Mouse (Mus musculus) cerebellum, postnatal 14 days (tissue): ENCODE results near the gene Nrap.
"Not testable (repeated sequence)": the region's sequence is repeated elsewhere in the genome, so short reads cannot be mapped to it uniquely, and the experiment has no call there.

Experiments
- DNase-seq, 2 experiments: peaks; one replicate each; pipeline ENCODE4 v3.0.0; 2021; ENCODE audit warnings: mixed read lengths in 2 of 2

Nrap gene

DNA sequence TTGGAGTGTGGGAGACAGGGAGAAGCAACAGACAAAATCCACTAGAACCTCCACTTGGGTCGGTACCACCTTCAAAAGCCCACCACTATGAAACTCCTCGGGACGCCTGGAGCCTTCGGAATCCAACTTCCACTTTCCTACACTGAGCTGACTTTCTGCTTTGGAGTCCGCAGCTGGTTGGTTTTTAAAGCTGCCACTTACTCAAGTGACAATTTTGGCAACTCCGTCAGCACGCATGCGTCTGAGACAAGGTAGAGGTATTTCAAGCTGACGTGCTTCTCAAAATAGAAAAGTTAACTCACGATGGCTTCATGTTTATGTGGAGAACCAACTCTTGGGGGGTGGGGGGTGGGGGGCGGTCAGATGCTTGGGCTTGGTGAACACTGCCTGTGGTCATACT is at the start of gene Nrap:
Gene Nrap, minus strand, starts transcription at position 159 of the 400 bp plus-strand sequence.
- no peak for DNase-seq

DNA sequence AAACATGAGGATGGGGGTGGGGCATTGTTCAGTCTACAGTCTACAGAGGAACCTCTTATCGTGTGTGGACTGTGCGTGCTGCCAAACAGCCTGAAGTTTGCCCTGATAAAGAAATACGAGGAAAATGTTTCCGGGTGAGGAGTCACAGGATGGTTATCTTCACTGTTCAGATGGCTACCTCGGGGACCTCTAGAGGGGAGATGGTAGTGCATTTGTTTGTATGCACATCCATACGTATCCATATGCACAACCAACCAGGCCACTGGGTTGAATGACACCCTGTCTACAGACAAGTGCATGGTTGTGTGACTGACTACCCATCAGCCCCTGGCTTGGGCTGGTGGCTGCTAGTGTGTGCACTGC is 49.2 kb upstream of the Nrap start:
- no peak for DNase-seq

DNA sequence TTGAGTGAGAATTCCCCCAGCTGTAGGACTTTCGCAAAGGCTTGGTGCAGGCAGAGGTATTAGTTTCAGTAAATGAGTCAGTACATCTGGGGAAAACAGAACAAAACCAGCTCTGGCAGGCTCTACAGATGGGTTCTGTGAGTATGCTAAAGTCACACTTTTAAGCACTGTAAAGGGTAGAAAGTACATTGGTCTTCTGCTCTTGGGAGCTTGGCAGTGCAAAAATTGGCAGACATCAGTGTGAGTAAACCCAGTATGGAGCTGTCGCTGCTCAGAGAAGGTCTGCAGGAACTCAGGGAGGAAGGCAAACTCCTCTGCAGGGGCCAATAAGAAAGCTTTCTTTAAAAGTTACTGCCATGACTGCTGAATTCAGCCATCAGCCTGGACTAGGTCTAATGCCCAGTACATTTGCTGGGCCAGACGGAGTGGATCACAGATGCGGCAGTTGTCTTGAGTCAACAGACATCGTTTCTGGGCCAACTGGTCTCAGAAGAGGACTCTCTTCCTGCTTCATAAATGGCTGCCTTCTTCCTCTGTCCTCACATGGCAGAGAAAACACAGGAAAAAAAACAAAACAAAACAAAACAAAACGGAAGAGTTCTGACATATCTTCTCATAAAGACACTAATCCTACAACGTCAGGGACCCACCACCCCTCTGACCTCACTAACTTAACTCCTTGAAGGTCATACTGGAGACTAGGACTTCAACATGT is 48.7 kb upstream of the Nrap start:
- DNase-seq = no peak

DNA sequence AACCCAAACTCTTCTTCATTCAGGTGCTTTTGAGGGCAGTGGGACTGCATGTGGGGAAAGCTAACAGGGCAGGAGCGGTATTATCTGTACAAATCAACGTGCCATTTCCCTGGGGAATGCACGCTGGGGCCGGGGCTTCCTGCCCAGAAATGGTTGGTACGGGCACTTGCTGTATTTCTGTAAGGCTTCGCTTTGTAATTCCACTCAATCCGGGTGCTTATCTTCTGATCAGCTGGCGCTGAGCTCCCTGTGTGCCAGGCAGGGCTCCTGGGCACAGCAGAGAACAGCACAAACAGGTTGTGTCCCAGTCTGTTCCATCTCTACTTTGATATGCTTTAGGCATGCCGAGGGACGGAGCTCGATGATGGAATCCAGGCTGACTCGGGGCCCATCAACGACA is 46.5 kb upstream of the Nrap start:
- DNase-seq = peak; percentile 57 to 62

DNA sequence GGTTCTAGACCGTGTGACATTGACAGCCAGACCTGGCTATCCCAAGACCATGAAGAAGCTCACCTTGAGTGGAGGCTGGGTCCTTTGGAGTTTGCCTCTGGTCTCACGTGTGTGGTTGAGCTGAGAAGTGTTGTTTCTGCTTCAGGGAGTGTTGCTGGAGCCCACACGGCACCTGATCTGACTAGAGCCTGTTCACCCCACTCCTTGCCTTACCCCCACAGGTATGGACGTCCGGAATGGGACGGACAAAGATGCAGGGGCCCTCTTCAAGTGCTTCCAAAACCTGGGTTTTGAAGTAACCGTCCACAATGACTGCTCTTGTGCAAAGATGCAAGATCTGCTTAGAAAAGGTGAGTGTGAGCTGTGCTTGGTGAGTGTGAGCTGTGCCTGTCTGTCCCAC is 43.7 kb upstream of the Nrap start:
- DNase-seq = no peak

GRCm38 (mm10) chr19:56432706-56433105 is 42.9 kb upstream of the Nrap start:
- no peak for DNase-seq

DNA sequence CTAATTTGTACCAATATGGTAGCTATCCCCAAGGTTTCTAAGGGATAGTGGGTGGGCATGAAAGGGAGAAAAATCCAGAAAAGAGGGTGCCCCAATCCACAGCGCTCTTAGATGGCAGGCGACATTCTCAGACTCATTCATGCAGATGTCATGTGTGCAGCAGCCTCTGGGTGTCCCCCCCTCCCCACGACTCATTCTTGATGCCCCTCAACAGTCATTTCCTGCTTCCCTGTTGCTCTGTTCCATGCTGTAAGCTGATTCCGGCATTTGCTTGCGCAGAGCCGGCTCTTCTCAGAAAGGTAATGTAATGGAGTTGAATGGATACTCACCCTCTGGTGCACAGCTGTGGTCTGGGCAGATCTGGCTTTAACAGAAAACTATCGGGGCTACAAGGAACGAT is 40.5 kb upstream of the Nrap start:
- DNase-seq = no peak

DNA sequence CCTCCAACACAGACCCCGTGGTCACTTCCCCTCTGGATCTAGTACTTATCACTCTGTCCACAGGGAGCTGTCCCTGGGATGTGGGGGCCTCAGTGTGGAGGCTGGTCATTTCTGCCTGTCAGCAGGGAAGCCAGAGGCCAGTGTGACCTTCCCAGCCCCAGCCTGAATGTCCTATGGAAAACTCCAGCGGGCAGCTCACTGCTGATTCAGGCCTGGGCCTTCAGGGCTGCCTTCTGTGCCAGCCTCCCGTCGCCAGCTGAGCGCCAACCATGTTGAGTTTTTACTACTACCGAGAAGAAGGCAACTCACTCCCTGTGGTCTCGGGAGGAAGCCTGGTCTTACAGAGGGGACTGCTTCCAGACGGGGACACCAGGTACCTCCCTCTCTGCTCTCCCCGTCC is 35.7 kb upstream of the Nrap start:
- DNase-seq = no peak

DNA sequence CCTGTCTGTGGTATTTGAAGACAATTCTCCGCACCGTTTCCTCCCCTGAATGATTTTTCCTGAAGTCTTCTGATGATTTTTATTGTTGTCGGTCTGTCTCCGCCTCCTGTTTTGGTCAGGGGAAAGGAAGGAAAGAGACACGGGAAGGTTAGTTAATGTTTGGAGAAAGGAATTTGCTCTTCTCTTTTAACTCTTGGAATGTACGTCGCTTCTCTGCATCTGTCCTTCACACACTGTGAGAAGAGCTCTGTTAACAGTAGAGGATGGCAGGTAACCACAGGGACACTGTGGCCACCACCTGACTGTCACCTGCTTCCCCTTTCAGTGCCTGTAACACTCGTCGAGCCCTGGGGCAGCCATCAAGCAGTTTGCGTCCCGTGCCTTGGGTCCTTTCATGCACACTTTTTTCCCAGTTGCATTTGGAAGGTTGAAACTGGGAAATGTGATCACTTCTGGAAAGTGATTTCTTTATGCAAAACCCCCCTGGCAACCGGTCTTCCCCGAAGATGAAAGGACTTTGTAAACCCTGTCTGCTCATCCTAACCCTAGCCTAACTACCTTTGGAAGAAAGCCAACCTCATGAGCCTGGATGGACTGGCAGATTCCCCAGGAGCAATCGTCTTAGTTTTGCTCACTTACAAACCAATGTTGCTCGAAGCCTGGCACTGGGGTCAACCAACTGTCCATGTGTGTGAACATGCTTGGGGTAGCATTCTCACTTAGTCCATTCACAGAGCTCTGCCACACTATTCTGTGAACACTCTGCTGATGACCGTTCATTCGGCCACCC is 35.0 kb upstream of the Nrap start:
- DNase-seq = no peak

- DNase-seq = no peak
These were observed 33.5 kb upstream of the Nrap start for GRCm38 (mm10) chr19:56423370-56423769.

GRCm38 (mm10) chr19:56422476-56423338 is 32.9 kb upstream of the Nrap start:
- peak; percentile 95 to 97 for DNase-seq

GRCm38 (mm10) chr19:56420345-56420744 is 30.5 kb upstream of the Nrap start:
- DNase-seq = no peak

- DNase-seq = no peak
These were observed 29.6 kb upstream of the Nrap start for GRCm38 (mm10) chr19:56419452-56419851.

GRCm38 (mm10) chr19:56418404-56418803 is 28.6 kb upstream of the Nrap start:
- no peak for DNase-seq

- not testable (repeated sequence) for DNase-seq
These were observed 20.0 kb upstream of the Nrap start for GRCm38 (mm10) chr19:56409884-56410283.

GRCm38 (mm10) chr19:56406581-56406980 is 16.7 kb upstream of the Nrap start:
- DNase-seq = no peak

GRCm38 (mm10) chr19:56405824-56406223 is 16.0 kb upstream of the Nrap start:
- DNase-seq = no peak

- DNase-seq = no peak
These were observed 12.0 kb upstream of the Nrap start for GRCm38 (mm10) chr19:56401864-56402263.

- DNase-seq = peak; percentile 24 to 58
These were observed 10.4 kb upstream of the Nrap start for GRCm38 (mm10) chr19:56400200-56400599.

- DNase-seq = no peak
These were observed 8.6 kb upstream of the Nrap start for GRCm38 (mm10) chr19:56398528-56398795.

GRCm38 (mm10) chr19:56397663-56398527 is 8.1 kb upstream of the Nrap start:
- DNase-seq = no peak
